Mouse (Mus musculus): ENCODE results near the gene Apba2.

- TF ChIP-seq CTCF (IDR thresholded peaks at IDR 0.05; ENCODE audit: insufficient read depth, low read length) (no peak), POLR2A (IDR thresholded peaks at IDR 0.05; ENCODE audit: borderline replicate concordance, extremely low read depth, low read depth, low read length) (no peak)
Measured at GRCm38 (mm10) chr7:64502271-64503180, 1.0 kb downstream of the Apba2 start.

All from lung, adult 2 months (tissue).